Mouse (Mus musculus) kidney, embryonic 15.5 days (tissue): ENCODE data around the gene Gm11084. TPM values are rescaled to one million over a fixed set of nuclear protein-coding genes. Genes with fewer than 3 reads are reported as not detected.
"Not testable (repeated sequence)": the region's sequence is repeated elsewhere in the genome, so short reads cannot be mapped to it uniquely, and the experiment has no call there.

Experiments used
- ATAC-seq: fragments of 200-750 bp; cut with Nextera tagmentation; replicated peaks from 2 replicates; pipeline ENCODE4 v1.8.0; 2017; ENCODE audit warnings: moderate TSS enrichment; ENCODE audit not compliant: low FRiP score
- H3K27ac ChIP-seq: fragments of 300-500 bp; sonication (generic); 2 replicates; pipeline ENCODE4 v1.5.1; 2015; ENCODE audit warnings: mild to moderate bottlenecking, inconsistent platforms
- H3K27me3 ChIP-seq: fragments of 300-500 bp; sonication (generic); 2 replicates; pipeline ENCODE4 v1.6.1; 2015; ENCODE audit warnings: inconsistent platforms
- H3K36me3 ChIP-seq: fragments of 300-500 bp; sonication (generic); 2 replicates; pipeline ENCODE4 v1.6.1; 2015; ENCODE audit warnings: inconsistent platforms
- H3K4me1 ChIP-seq: fragments of 300-500 bp; sonication (generic); 2 replicates; pipeline ENCODE4 v1.6.1; 2015; ENCODE audit warnings: inconsistent platforms
- H3K4me2 ChIP-seq: fragments of 300-500 bp; sonication (generic); 2 replicates; pipeline ENCODE4 v1.6.1; 2015; ENCODE audit warnings: moderate library complexity, mild to moderate bottlenecking, inconsistent platforms
- H3K4me3 ChIP-seq: fragments of 300-500 bp; sonication (generic); replicated peaks from 2 replicates; pipeline ENCODE4 v1.5.1; 2015; ENCODE audit warnings: mild to moderate bottlenecking, inconsistent platforms
- H3K9ac ChIP-seq: fragments of 300-500 bp; sonication (generic); 2 replicates; pipeline ENCODE4 v1.6.1; 2015; ENCODE audit warnings: mild to moderate bottlenecking, inconsistent platforms
- H3K9me3 ChIP-seq: fragments of 300-500 bp; sonication (generic); replicated peaks from 2 replicates; pipeline ENCODE4 v1.6.1; 2016; ENCODE audit warnings: inconsistent platforms
- WGBS: fragments of 180-500 bp; shearing (Covaris S2); methylation state at CpG from one replicate; pipeline ENCODE4 v1.1.7; 2015; ENCODE audit warnings: mixed read lengths; 5-methylcytosine and 5-hydroxymethylcytosine counted together
- polyA plus RNA-seq: library from polyadenylated mRNA; unstranded; fragments of >200 nt; fragmentation: Nextera tagmentation; extraction: Ambion mirVana; gene quantifications from 2 replicates; pipeline ENCODE4 v1.2.1, GENCODE M21; 2015

Gene Gm11084
- polyA plus RNA-seq, 1 experiment from 2014 or later: not detected

DNA sequence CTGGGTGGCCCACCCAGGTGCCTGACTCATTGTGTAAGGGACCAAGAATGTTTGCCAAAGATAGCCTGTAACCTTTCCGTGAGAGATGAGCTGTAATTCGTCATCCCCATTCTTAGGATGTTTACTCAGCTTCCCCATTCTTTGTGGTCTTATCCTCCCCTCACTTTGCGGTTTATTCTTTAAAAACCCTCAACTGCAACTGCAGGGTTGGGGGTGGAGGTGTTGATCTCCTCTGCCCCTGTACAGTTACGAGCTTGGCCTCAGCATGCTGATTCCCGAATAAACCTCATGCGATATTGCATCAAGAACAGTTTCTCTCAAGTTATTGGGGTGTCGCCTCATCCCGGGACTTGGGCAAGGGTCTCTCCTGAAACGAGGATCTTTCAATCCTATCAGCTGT lies 2.4 kb upstream of the Gm11084 start:
- H3K27ac ChIP-seq, H3K4me2 ChIP-seq, ATAC-seq, H3K4me1 ChIP-seq, H3K27me3 ChIP-seq, H3K9ac ChIP-seq, H3K4me3 ChIP-seq, H3K9me3 ChIP-seq: not testable (repeated sequence)
- peaks cover 12% of the 10 kb centered on the region for H3K36me3 ChIP-seq
- 94% methylated on average over 9 of the region's 9 CpGs for WGBS

DNA sequence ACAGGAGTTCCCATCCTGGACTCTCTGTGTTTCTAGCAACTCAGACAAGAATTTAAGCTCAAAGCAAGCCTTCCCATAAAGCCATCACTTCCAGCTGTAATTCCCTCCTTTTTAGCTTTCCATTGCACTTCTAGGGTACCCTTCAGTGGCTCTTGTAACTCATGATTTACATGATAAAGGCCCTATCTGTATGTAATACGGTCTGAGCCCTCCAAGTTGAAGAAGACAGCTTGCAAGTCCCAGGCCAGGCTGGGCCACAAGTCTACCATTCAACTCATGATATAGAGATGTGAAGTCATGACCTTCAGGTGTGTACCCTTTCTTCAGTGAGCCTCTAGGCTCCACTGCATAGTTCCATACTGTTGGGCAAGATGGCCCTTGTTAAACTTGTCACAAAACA lies 1.0 kb downstream of the Gm11084 start:
- no peak overlapping the region for H3K27ac ChIP-seq
- no peak overlapping the region for H3K4me2 ChIP-seq
- H3K4me1 ChIP-seq: peaks cover 5% of the 10 kb centered on the region; the same call in 1 of the 2 replicates
- ATAC-seq: no peak
- H3K27me3 ChIP-seq: no peaks in the 10 kb centered on the region
- peaks cover 12% of the 10 kb centered on the region for H3K36me3 ChIP-seq
- no peak overlapping the region for H3K9ac ChIP-seq
- no peak overlapping the region for H3K4me3 ChIP-seq
- WGBS: 52% methylated on average over 1 of the region's 1 CpGs
- H3K9me3 ChIP-seq: peaks cover 7% of the 10 kb centered on the region

DNA sequence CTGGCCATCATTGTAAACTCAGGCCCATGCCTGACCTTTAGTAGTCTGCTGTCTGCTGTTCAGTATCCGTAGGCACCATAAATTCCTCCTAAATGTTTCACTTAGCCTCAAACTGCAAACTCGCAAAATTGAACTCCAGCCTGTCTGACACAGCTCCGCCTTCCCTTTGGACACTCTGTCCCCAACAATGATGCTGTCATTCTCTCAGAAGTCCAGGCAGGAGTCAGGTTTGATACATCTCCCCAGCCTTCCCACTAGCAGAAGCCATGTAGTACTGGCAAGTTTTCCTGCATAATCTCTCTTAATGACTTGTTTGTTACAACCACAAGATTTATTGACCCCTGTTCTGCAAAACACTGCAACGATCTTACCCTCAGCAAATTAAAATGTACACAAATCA lies 1.7 kb downstream of the Gm11084 start:
- Histone ChIP-seq H3K4me3 (no peak overlapping the region), H3K36me3 (peaks cover 12% of the 10 kb centered on the region), H3K9ac (no peak overlapping the region), H3K27ac (no peak overlapping the region), H3K4me2 (no peak overlapping the region), H3K9me3 (peaks cover 7% of the 10 kb centered on the region), H3K27me3 (no peaks in the 10 kb centered on the region), H3K4me1 (peaks cover 5% of the 10 kb centered on the region; the same call in 1 of the 2 replicates)
- 39% methylated on average over 4 of the region's 4 CpGs for WGBS
- ATAC-seq: no peak

DNA sequence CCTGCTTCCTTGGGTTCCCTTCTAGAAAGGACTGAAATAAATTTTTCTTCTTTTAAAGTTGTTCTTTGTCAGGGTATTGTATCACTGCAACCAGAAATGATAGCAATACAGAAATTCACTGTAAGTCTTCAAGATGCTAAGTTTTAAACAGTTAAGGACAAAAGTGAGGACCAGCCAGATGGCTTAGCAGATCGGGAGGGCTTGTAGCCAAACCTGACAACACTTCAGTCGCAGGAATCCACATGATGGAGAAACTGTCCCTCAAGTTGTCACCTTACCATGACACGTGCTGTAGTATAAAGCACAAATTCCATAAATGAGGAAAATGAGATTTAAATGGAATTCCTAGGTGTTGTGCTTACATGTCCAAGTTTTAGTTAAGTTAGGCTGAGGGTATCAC lies 3.3 kb downstream of the Gm11084 start:
- WGBS: 90% methylated on average over 3 of the region's 3 CpGs
- peaks cover 3% of the 10 kb centered on the region; the same call in 1 of the 2 replicates for H3K36me3 ChIP-seq
- H3K9ac ChIP-seq: no peak overlapping the region
- no peak for ATAC-seq
- H3K9me3 ChIP-seq: no peaks in the 10 kb centered on the region
- H3K27me3 ChIP-seq: no peaks in the 10 kb centered on the region
- no peak overlapping the region for H3K27ac ChIP-seq
- no peak overlapping the region for H3K4me2 ChIP-seq
- peaks cover 5% of the 10 kb centered on the region; the same call in 1 of the 2 replicates for H3K4me1 ChIP-seq
- no peak overlapping the region for H3K4me3 ChIP-seq

DNA sequence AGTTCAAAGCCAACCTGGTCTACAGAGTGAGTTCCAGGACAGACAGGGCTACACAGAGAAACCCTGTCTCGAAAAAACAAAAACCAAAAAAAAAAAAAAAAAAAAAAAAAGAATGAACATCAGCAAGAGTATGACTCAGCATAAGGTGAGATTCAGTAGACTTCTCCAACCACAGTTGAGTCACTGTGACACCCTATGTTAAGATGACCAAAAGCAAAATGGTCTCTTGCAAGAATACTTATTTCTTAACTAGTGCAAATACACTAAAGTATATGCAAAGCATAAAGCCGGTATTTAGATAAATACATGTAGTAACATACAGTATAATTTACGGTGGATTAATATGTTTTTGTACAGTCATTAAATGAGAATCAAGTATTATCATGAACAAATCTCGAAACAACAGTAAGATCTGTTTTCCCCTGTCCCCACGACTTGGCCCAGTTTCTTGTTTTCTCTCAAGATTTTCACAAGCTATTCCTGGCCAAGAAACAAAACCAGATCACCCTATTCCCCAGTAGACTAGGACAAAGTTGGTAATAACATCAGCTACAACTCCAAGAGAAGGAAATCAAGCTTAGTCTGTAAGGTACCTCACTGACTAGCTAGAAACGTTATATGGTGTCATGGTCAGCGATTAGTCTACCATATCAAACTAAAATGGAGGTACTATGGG lies 4.3 kb downstream of the Gm11084 start:
- 88% methylated on average over 7 of the region's 7 CpGs for WGBS

DNA sequence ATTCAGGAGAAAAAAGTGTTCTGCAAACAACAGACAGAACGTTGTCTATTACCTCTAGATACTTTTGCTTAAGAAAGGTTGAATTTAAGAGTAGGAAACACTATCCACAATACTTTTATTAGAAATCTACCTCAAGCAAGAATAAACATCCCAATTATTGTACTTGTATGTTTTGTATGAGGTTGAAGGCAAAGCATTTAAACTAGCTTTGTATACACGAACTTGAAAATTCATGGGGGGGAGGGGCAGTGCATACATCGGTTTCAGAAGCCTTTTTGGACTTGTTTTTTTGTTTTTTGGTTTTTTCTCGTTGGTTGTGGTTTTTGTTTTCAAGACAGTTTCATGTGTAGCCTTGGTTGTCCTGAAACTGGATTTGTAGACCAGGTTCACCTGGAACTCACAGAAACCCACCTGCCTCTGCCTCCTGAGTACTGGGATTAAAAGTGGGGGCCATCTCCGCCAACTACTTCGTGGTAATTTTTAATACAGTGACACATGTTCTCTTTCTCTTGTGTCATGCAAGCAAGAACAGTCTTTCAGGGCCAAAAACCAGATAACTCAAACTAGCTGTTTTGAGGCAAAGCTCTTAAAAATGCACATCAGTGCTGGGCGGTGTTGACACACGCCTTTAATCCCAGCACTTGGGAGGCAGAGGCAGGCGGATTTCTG lies 4.9 kb downstream of the Gm11084 start:
- Histone ChIP-seq H3K27ac (peak overlapping the region; percentile 100), H3K9me3 (no peaks in the 10 kb centered on the region), H3K4me1 (peaks cover 11% of the 10 kb centered on the region), H3K27me3 (no peaks in the 10 kb centered on the region), H3K4me3 (peak overlapping the region; percentile 99), H3K9ac (no peak overlapping the region), H3K4me2 (peak overlapping the region; percentile 77), H3K36me3 (no peaks in the 10 kb centered on the region)
- WGBS: 82% methylated on average over 9 of the region's 9 CpGs
- ATAC-seq: no peak

More for the DNA sequence above, 4.3 kb downstream of the Gm11084 start:
- Histone ChIP-seq H3K9me3 (no peaks in the 10 kb centered on the region), H3K4me2 (no peak overlapping the region), H3K4me1 (peaks cover 7% of the 10 kb centered on the region), H3K27ac (no peak overlapping the region), H3K27me3 (no peaks in the 10 kb centered on the region), H3K9ac (no peak overlapping the region), H3K36me3 (no peaks in the 10 kb centered on the region), H3K4me3 (no peak overlapping the region)
- no peak for ATAC-seq

DNA sequence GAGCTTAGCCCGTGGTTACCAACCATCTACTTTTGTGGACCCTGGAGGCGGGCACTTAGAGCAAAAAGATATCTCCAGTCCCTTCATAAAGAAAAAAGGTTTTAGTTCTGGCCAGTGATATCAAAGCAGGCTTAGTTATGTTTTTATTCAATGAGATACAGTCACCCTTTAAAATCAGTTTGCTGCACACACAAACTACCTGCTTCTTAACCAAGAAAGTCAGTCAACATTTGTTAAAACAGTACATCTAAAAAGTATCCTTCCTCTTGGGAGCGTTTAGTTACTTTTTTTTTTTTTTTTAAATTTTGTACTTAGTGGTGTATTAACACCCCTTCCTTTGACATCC lies 5.5 kb downstream of the Gm11084 start:
- Histone ChIP-seq H3K36me3 (no peaks in the 10 kb centered on the region), H3K9me3 (no peaks in the 10 kb centered on the region), H3K27ac (peak overlapping the region; percentile 100), H3K27me3 (no peaks in the 10 kb centered on the region), H3K9ac (peak overlapping the region; percentile 100), H3K4me2 (peak overlapping the region; percentile 77), H3K4me1 (peaks cover 15% of the 10 kb centered on the region), H3K4me3 (peak overlapping the region; percentile 99)
- ATAC-seq: no peak
- WGBS: 14% methylated on average over 3 of the region's 3 CpGs

DNA sequence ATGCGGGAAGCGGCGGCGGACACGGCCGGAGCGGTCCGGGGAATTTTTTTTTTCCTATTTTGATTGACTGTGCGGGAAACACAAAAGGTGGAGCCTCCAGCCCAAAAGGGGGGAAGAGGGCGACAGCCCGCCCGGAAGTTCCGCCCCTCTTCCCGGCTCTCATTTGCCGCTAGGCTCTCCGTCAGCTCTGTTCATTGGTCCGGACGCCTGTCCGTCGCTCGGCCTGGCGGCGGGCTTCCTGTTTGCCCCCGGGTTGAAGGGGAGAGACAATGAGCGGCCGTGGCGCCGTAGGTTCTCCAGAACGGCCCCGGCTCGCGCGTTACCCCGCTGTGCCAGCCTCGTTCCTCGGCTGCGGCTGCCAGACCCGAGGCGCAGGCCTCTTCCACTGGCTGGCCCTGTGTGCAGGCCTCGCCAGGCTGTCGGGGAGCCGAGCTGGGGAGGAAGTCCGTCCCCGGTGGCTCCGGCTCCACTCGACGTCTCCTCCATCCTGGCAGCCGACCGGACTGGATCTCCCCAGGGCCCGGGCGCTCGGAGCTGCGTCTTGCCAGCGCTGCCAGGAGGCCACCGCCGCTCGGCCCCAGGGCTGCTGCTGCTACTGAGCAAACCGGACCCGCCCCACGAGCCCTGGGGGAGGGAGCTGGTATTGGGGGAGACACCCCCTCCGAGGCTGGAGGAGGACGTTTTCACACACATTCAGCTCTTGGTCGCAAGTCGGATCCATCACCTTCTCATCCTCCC lies 6.0 kb downstream of the Gm11084 start, which contains the start of gene Sp3:
Sp3 (minus strand) TSS at position 110 of the 738 bp plus-strand sequence.
- ATAC-seq: peak; percentile 90
- H3K9me3 ChIP-seq: no peaks in the 10 kb centered on the region
- H3K36me3 ChIP-seq: no peaks in the 10 kb centered on the region
- peak within 1 kb of the TSS; percentile 100 for H3K27ac ChIP-seq
- peak within 1 kb of the TSS; percentile 77 for H3K4me2 ChIP-seq
- no peaks in the 10 kb centered on the region for H3K27me3 ChIP-seq
- peaks cover 20% of the 10 kb centered on the region for H3K4me1 ChIP-seq
- peak within 1 kb of the TSS; percentile 99 for H3K4me3 ChIP-seq
- peak within 1 kb of the TSS; percentile 100 for H3K9ac ChIP-seq
- under 1% methylated on average over 61 of the region's 64 CpGs for WGBS

DNA sequence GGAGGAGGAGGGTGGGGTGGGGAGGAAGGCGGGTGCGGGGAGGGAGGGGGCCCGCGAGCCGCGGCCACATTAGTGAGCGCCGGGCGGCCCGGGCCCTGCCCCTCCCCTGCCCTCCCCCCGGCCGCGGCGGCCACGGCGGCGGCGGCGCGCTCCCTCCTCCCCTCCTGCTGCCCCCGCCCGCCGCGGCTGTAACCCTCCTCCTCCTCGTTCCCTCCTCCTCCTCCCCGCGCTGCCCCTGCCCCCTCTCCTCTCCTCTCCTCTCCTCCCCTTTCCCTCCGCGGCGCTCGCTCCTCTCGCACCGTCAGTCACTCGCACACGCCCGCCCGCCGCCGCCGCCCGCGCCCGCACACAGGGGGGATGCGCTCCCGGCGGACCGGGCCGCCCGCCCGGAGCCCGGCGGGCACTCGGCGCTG lies 6.9 kb downstream of the Gm11084 start:
- Histone ChIP-seq H3K27me3 (no peaks in the 10 kb centered on the region), H3K4me3 (peak overlapping the region; percentile 99), H3K4me1 (peaks cover 18% of the 10 kb centered on the region), H3K9ac (peak overlapping the region; percentile 100), H3K9me3 (no peaks in the 10 kb centered on the region), H3K36me3 (no peaks in the 10 kb centered on the region), H3K4me2 (peak overlapping the region; percentile 77), H3K27ac (peak overlapping the region; percentile 100)
- WGBS: 1% methylated on average over 33 of the region's 54 CpGs
- ATAC-seq: peak; percentile 76

DNA sequence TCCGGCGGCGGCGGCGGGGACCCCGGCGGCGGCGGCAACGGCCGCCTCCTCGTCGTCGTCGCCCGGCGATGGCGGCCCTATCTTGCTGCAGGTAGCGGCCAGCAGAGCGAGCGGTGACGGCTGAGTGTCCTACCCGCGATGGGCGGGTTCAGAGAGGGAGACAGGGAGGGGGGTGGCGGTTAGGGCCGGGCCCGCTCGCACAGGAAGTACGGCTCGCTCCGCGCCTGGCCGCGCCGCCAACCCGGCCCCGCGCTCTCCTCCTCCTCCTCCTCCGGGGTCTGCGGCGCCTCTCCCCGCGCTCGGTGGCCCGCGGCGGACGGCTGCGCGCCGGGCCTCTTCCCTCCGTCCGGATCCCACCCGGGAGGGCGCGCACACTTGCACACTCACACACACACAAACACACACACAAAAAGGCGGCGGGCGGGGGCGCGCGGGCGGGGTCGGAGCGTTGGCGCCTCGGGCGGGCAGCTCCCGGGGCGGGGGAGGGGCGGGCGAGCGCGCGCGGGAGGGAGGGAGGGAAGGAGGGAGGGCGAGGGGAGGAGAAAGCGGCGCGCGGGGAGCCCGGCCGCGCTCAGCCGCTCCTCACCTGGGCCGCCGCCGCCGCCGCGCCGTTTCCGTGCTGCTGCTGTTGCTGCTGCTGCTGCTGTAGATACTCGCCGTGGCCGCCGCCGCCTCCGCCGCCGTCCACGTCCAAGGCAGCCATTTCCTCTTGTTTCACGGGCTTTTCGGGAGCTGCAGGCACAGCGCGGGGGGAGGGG lies 7.4 kb downstream of the Gm11084 start:
- Histone ChIP-seq H3K4me1 (peaks cover 16% of the 10 kb centered on the region), H3K9ac (peak overlapping the region; percentile 100), H3K4me2 (peak overlapping the region; percentile 77), H3K36me3 (no peaks in the 10 kb centered on the region), H3K9me3 (no peaks in the 10 kb centered on the region), H3K27me3 (no peaks in the 10 kb centered on the region), H3K27ac (peak overlapping the region; percentile 100), H3K4me3 (peak overlapping the region; percentile 99)
- ATAC-seq: peak; percentile 90
- under 1% methylated on average over 47 of the region's 107 CpGs for WGBS

DNA sequence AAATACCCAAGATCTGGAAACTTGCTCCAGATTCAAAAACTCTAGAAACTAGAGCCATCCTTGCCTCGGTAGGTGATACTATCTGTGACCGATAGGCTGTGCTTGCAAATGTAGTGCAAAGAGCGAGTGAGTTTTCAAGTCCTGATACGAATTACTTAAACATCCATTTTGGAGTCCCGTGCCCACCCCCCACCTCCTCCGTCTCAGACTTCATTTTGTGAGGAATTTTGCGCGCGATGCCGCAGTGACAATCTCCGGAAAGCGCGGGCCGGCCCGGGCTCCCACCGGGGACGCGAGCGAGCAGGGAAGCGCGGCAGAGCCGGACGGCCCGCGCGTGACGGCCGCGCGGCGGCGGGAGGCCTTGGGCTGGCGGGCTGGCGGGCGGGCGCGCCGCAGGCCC lies 8.0 kb downstream of the Gm11084 start:
- peak; percentile 23 for ATAC-seq
- 0% methylated on average over 36 of the region's 38 CpGs for WGBS

More for the DNA sequence above, 8.0 kb downstream of the Gm11084 start:
- Histone ChIP-seq H3K4me3 (peak overlapping the region; percentile 99), H3K36me3 (no peaks in the 10 kb centered on the region), H3K27ac (peak overlapping the region; percentile 100), H3K27me3 (no peaks in the 10 kb centered on the region), H3K4me2 (peak overlapping the region; percentile 77), H3K9me3 (no peaks in the 10 kb centered on the region), H3K9ac (peak overlapping the region; percentile 100), H3K4me1 (peaks cover 16% of the 10 kb centered on the region)
